Mouse (Mus musculus) frontal cortex, postnatal 25 days (tissue): ENCODE measurements around the gene Cdyl.

Experiments used
- DNase-seq, 2 experiments: peaks; one replicate each; pipeline ENCODE4 v3.0.0; 2022; ENCODE audit warnings: low spot score in 2 of 2

The Cdyl gene

DNA sequence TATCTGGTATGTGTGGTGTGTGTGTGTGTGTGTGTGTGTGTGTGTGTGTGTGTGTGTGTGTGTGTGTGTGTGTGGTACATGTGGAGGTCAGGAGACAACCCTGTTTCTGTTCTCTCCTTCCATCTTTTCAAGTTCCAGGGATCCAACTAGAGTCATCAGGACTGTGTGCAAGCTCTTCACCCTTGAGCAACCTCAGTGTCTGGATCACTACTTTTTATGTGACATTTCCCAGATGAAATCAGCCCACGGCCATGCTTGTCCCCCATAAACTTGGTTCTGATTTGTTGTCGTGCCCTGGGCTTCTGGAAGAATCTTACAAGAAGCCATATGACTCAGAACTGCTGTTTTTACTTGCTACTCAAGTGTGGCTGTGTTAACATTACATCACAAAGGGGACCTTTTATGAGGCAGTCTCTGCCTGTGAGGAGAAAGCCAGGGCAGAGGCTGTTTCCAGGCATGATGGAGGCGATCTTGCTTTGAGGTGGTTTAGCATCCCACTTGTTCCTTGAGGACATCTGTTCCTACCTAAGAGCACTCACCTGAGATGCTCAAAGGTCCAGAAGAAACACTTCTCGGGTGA lies at the start of gene Cdyl:
Gene Cdyl, plus strand, starts transcription at position 428 of the 580 bp plus-strand sequence.
- no peak for DNase-seq

DNA sequence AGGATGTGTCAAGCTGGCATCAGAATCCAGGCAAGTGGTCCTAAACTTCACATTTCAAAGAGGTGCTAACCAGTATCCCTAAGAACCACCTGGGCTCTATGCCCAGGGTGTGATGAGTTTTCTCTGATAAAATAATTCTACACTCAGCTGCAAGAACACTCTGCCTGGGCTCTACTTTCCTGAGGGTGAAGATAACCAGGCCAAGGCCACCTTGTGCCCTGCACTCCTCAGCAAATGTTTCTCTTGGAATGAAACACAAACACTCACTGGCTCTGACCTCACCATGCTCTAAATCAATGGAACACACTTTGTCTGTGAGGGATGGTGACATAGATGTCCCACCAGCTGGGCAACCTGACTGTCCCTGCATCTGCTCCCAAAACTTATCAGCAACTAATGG lies 48.9 kb upstream of the Cdyl start:
- DNase-seq: no peak

DNA sequence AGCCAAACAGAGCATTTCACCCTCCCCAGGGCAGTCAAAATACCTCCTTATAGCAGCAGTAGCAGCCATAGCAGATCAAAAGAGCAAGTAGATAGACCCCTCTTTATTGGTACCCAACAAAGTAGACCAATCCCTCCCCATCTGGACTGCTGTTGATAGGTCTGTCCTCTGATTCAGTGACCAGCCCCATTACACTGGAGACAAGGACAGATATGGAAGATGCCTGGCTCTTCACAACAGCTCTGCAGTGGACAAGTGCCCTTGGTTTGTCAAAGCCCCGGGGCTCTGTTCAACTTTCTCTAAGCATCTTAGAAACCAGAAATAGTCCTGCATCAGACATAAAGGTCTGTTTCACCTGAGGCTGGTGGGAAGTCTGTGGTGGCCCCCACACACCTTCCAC lies 47.1 kb upstream of the Cdyl start:
- DNase-seq: no peak

DNA sequence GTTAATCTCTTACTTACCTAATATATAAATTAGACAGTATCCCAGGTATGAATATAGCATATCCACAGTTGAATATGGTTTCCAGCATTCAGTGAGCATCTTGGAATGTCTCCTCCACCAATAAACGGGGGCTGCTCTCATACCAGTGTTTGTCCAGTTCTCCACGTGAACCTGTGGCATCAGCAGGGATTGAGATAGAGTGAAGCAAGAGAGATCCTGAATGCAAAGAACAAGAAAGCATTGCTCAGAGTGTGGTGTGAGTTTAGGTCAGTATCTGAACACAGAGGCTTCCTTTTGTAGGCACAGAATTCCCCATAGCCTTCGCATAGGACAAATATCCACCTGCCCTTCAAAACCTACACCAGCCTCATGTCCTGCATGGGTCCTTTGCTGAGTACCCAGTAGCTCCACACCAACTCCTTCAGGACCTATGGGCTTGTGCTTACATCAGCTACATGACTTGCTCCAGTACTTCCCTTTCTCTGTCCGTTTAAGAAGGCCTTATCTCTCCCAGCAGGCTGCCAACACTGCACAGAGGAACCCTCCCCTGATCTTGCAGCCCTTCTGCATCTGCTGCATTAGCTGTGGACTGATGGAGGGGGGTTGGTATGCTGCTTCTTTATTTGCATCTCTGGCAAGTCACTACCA lies 44.7 kb upstream of the Cdyl start:
- no peak for DNase-seq

DNA sequence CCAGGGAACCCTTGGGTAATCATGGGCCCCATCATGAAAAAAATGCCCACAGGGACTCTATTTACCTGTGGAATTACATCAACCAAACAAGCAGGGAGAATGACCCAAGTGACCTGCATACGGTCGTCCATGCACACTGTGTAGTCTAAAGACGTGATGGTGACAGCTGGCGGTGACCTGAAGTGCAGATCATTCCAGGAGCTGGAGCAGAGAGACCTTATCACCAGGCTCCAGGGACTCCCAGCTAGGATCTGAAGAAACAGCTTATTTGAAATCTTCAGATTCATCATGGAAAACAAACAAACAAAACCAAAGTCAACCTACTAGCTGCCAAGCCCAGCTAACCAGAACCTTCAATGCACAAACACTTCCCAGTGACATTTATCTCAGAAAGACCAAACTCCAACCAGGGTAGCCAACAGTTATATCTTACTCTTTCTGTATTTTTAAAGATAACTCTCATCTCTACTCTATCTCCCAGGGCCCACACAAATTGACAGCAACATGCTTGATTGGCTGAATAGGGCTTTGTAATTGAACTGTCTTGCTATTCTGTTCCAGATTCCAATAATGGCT lies 43.0 kb upstream of the Cdyl start:
- DNase-seq: no peak

DNA sequence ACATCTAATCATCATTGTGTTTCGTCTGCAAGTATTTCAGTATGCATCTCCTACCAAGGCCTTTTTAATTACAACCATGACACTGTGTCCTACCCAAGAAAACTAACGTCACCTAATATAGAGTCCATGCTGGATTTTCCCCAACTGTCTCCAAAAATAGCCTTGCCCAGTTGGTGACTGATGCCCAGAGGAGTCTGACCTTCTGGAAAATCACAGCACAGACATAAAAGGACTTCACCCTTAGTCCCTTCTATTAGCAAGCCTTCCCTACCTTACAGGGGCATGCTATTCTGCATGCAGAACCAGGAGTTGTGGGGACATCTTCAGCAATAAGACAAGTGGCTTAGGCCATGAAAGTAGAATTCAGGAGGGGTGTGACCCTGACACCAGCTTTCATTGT lies 40.3 kb upstream of the Cdyl start:
- DNase-seq: no peak

DNA sequence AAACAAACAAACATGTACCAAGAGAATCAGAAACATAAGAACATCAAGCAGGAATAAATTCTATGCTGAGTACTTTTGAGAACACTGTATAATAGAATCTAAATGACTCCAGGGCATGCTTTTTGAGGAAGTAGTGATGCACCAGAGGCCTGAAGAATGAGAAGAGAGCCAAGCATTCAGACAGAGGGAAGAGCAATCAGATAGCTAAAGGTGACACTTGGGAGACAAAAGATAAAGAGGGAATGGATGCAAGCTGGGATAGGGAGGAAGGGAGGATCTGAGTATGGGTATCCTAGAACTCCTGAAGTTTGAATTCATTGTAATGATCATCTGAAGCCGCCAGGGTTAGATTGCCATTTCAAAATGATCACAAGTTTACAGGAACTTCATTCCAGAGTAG lies 38.9 kb upstream of the Cdyl start:
- no peak for DNase-seq

DNA sequence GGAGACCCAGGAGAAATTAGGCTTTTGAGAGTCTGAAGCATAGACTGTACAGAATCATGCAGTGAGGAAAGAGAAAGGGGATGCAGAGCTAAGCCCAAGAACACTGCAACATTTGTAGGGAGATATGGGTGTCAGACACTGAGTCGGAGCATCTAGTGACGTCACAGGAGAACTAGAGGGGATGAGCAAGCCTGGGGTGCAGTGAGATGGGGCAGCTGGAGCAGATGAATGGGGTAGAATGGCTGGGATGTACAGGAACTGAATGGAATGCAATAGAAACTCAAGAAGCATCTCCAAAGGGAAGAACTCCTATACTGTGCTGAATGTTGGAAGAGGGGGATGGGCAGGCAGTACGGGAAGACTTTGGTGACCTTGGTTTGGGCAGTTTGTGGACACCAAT lies 34.8 kb upstream of the Cdyl start:
- DNase-seq: no peak

DNA sequence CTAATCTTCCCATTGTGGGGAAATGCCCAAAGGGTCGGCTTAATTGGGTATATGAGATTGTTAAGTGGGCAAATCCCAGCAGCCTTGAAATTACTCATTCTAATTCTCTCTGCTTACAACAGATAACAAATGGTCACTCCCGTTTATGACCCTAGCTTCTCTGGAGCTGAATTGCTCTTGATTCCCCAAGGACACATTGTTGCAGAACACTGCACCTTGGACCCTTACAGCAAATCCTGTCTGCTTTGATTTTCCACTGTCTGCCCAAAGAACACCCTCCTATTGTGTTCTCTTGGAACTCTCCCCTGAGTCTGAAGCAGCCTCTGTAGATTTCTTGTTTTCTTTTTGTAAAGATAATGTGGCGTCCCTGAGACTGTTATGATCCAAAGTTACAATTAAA lies 34.1 kb upstream of the Cdyl start:
- no peak for DNase-seq

DNA sequence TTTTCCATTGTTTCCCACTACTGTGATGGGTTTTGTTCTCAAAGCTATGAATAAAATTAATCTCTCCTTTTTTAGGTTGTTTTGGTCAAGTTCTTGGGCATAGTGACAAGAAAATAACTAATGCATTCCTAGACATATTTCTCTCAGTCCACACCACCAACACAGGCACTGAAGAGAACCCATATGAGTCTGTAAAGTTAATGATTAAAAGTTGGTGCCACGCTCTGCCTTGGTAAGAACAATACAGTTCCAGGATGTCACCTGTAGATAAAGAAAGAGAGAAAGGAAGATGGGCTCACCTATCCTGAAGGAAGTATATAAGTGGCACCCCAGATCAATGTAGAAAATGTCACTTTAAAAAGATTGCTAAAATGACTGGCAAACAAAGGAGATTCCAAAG lies 32.3 kb upstream of the Cdyl start:
- DNase-seq: no peak

DNA sequence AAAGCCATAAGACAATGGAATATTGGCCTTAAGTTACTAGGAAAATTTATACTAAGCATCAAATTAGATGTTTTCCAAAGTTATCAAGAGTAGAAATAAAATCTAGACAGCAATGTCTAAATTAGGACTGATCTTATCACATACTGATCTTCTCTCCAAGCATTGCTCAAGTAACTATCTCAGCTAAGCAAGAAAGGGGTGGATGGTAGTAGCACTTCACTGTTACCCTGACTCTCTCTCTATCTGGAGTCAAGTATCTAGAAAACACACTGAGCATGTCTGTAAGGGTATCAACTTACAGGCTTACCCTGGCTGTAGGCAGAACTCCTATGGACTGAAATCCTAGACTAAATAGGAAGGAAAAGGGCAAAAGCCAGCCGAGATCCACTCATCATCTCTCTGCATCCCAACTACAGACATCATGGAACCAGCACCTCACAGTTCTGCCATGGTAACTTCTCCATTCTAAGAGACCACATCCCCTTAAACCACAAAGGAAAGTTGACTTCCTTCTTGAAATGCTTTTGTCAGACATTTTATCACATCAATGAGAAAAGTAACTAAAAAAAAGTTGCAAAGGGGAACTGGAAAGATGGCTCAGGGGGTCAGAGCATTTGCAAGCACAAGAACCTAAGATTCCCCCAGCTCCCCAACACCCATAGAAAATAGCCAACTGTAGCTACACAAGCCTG lies 12.4 kb upstream of the Cdyl start:
- DNase-seq: no peak

DNA sequence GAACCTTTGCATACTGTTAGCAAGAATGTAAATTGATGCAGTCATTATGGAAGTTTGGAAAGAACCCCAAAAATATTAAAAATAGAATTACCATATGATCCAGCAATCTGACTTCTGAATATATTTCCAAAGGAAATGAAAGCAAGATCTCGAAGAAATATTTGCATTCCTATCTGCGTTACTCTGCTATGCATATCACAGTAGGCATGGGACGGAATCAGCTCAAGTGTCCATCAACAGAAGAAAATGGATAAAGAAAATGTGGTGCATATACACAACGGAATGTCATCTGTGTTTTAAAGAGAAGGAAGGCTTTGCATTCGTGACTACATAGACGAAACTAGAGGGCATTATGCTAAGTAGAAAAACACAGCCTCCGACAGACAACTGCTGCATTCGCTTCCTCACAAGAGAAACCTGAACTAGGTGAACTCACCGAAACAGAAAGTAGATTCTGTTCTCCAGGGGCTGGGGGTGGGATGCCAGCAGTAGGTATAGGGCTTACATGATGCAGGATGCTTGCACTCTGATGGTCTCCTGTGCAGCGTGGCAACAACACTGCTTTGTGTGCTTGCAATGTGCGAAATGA lies 9.3 kb upstream of the Cdyl start:
- no peak for DNase-seq

DNA sequence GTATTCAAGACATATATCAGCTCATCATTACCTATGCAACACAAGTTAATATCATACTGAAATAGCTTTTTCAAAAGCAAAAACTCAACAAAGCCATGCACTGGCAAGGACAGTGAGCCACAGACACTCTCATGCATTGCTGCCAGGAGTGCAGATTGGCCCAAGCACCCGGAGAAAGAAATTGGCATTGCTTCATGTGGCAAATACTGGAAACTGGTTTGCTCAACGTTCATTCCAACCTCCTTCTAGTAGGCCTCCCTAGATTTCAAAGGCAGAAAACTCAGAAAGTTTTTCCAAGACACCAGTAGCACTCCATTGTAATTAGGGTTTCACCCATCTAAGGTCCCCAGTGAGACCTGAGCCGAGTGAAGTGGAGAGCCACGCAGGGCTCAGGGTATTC lies 6.8 kb upstream of the Cdyl start:
- no peak for DNase-seq

DNA sequence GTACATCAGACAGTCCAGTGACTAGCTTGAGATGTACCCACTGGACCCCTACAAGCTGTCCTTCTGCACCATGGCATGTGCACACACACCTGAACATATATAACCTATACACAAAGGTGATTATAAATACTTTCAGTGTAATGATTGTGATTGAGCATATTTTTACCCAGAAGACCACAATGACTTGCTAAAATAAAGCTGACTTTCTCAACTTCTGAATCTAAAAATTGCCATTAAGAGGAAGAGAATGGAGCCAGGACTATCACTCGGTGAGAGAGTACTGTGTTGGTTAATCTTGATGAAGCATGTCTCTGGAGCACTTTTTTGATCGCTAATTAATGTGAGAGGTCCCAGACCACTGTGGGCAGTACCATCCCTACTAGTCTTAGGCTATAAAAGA lies 2.8 kb upstream of the Cdyl start:
- DNase-seq: no peak

DNA sequence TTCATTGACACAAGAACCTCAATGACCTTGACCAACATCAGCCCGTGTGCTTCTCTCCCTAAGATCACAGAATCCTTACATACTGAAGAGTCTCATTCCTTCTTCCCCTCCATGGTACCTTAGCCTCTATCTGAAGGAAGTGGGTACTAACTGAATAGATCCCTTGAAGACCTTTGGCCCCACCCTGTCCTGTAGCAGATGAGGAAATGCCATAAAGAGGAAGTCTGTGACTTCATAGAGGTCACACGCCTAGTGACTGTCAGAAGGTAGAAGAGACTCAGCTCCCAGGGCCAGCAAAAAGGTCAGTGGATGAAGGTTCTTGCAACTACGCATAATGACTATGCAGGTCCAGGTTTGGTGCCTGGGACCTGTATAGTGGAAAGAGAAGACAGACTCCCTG lies 5.8 kb downstream of the Cdyl start:
- no peak for DNase-seq

DNA sequence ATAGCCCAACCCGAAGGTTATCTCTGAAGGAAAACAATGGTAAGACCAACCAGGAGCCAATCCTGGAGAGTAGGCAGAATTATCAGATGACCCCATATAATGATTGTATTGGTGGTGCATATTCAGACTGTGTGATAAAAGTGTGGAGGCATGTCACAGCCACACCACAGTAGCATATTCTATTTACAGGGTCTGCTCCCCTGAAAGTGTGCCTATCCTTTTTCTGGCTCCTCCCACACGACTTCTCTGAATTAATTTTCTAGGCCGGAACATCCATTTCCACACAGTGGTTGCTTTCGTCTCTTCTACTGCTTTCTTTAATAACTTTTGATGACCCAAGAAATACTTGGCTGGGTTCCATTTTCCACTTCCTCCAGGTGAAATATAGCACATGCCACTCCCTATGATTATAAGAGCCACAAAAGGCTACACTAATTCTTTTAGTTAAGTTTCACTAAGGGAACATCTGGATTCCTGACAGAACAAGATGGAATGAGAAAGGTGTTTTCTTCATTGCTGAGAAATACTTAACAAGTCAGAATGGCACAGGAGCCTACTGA lies 10.4 kb downstream of the Cdyl start:
- no peak for DNase-seq

DNA sequence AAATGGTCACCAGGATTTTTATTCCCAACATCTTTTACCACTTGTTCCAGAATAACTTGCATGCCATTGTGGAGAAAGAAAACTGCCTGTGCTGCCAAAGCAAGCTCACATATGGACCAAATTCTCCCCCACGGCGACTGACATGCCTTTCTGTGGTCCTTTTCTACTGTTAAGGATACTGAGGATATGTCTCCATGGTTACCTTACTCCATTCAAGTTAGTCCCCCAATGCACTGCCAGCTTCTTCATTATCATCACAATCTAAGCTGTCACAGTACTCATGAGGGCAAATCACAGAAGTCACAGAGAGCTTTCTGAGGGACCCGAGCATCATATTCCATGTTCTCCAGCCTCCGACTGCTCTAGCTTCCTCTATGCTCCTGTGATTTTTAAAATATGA lies 11.2 kb downstream of the Cdyl start:
- no peak for DNase-seq

DNA sequence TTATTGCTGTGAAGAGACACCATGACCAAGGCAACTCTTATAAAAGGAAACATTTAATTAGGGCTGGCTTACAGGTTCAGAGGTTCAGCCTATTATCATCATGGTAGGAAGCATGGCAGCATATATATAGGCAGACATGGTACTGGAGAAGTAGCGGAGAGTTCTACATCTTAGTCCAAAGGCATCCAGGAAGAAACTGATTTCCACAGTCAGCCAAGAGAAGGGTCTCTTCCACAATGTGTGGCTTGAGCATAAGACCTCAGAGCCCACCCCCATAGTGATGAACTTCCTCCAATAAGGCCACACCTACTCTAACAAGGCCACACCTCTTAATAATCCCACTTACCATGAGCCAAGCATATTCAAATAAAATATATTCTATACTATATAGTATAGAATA lies 17.3 kb downstream of the Cdyl start:
- no peak for DNase-seq

DNA sequence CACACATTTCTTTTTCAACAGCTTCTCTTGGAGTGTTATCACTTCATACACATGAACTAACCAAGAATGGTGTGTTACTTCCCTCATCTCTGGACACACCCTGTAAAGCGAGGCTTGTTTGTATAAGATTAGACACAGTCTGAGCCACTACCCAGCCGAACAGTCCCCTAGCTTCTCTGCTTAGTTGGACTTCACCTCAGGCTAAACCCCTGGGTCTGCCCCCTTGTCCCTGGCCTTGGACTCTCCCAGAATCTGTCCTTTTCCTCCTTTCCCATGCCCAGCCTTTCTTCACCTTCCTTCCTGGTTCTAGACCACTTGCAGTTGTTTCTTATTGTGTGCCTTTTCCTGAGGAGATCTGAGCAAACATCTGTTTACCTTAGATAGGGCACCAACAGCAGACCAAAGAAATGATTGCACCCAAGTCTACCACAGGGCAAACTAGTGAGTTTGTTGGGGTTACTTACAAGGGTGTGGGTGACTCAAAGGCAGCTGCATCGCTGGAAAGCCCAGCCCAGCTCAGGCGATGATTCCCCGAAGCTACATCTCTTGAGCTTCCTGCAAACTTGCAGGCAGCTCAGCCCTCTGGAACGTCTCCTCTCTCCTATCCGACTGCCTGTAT lies 17.9 kb downstream of the Cdyl start:
- DNase-seq: no peak

DNA sequence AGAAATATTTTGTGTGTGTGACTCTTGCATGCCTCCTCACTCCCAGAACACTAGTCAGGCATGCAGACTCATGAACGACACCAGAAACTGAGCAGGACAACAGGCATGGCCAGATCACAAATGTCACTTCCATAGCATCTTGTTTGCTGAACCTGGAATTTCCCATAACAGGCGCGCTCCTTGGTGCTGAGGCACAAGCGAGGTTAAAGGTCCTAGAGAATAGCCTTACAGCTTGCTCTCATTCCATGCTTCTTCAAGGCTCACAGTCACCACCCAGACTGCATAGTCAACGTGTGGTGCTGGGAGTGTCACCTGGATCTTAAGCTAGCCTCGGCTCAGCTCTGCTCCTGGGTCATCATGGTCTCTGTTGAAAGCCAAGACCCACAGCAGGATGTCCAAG lies 19.1 kb downstream of the Cdyl start:
- no peak for DNase-seq

DNA sequence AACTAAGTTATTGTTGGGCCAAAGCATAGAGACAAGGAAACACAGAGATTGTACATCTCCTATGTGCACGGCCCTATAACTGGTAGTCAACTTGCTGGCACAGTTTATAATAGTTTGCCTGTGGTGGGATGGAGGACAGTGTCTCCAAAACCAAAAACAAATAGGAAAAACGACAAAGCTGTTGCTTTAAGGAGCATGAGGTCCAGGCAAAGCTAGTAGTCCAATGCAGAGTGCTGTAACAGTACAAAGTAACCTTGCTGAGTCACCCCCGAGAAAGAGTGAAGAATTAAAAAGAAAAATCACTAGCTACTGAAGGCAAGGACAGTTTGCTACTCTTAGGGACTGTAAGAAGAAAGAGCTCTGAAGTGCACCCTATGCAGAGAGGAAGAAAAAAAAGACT lies 21.7 kb downstream of the Cdyl start:
- DNase-seq: no peak

DNA sequence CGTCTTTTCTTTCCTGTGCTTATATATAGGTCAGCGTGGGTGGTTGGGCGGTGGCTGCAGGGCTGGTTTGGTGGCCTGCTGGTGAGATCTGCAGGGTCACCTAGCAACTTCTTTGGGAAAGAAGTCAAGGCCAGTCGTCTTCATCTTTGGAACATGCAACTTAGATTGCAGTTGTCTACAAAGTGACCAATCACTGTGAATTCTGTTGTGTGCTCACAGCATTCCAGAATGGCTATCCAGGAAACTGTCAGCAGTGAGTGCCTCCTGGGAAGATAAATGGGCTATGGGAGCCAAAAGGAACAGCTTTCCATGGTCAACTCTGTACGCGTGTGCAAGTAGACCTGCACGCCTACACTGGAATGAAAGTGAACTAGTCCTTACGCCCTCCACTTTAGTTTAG lies 26.6 kb downstream of the Cdyl start:
- DNase-seq: no peak
